Mouse (Mus musculus): ENCODE measurements around the gene Tgif2lx2. TPM values are rescaled to one million over a fixed set of nuclear protein-coding genes. Genes with fewer than 3 reads are reported as not detected.
"Not testable (repeated sequence)": the region's sequence is repeated elsewhere in the genome, so short reads cannot be mapped to it uniquely, and the experiment has no call there.

The Tgif2lx2 gene
- not detected in 2 replicates for polyA plus RNA-seq (2016; fragmentation: Nextera tagmentation; extraction: Ambion mirVana)

DNA sequence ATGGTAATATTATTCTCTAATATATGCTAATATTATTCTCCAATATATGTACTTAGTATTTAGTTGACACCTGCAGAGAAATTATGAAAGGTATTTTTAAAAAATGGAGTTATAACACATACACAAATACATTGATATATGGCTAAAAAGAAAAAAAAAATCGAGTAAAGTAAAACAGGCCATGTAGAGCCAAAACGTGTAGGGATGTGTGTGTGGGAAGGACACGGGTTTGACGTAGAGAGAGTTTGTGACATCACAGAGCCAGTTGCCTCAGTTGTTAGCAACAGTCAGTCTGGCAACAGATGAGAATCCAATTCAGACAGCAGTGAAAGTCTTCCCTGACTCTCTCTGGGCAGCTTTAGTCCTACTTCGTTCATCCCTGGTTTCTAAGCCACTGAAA lies at the start of gene Tgif2lx2:
Gene Tgif2lx2, plus strand, starts transcription at position 301 of the 400 bp plus-strand sequence.
- not testable (repeated sequence) for DNase-seq (ENCODE audit: low spot score)
- no CpG with 5 or more reads among the region's 5 CpGs for WGBS

More for the DNA sequence above, at the start of gene Tgif2lx2:
- H3K27me3 ChIP-seq (ENCODE audit: insufficient read depth, poor library complexity, severe bottlenecking); H3K36me3 ChIP-seq; H3K27ac ChIP-seq; H3K4me3 ChIP-seq; H3K4me1 ChIP-seq; H3K9me3 ChIP-seq: not testable (repeated sequence)

Other genes starting within 250 kb of the Tgif2lx2 start
- not detected in 2 replicates for gene Tgif2lx1, start 53.5 kb downstream of the Tgif2lx2 start, polyA plus RNA-seq (2016; fragmentation: Nextera tagmentation; extraction: Ambion mirVana)

Measured in heart, embryonic 10.5 days (tissue).